Mouse (Mus musculus) ES-CJ7 (cell line): ENCODE data around the gene Pecr.
"Not testable (repeated sequence)": the region's sequence is repeated elsewhere in the genome, so short reads cannot be mapped to it uniquely, and the experiment has no call there.

Experiments used
- DNase-seq: peaks from one replicate; pipeline ENCODE4 v3.0.0; 2011; ENCODE audit warnings: low read depth, low spot score

Gene Pecr

GRCm38 (mm10) chr1:72288527-72289150 is 4.5 kb upstream of the Pecr start:
- no peak for DNase-seq

GRCm38 (mm10) chr1:72287893-72288292 is 3.8 kb upstream of the Pecr start:
- DNase-seq: no peak

- no peak for DNase-seq
Observed at GRCm38 (mm10) chr1:72286904-72287303, 2.8 kb upstream of the Pecr start.

GRCm38 (mm10) chr1:72284539-72284938 is 425 bp upstream of the Pecr start:
- DNase-seq: no peak

GRCm38 (mm10) chr1:72282604-72283003 is 1.5 kb downstream of the Pecr start:
- DNase-seq: no peak

GRCm38 (mm10) chr1:72278085-72278484 is 6.0 kb downstream of the Pecr start:
- DNase-seq: no peak

GRCm38 (mm10) chr1:72263099-72263498 is 21.0 kb downstream of the Pecr start:
- no peak for DNase-seq

GRCm38 (mm10) chr1:72256381-72257256 is 27.5 kb downstream of the Pecr start:
- DNase-seq: no peak

GRCm38 (mm10) chr1:72255854-72256175 is 28.3 kb downstream of the Pecr start:
- no peak for DNase-seq

- DNase-seq: peak; percentile 99
Observed at GRCm38 (mm10) chr1:72255062-72255853, 28.9 kb downstream of the Pecr start.

GRCm38 (mm10) chr1:72254545-72255061 is 29.5 kb downstream of the Pecr start:
- peak; percentile 98 for DNase-seq

GRCm38 (mm10) chr1:72253881-72254491 is 30.1 kb downstream of the Pecr start:
- peak; percentile 69 for DNase-seq

GRCm38 (mm10) chr1:72251806-72252205 is 32.3 kb downstream of the Pecr start:
- DNase-seq: no peak

GRCm38 (mm10) chr1:72248226-72248737 is 35.8 kb downstream of the Pecr start:
- DNase-seq: peak; percentile 59

- peak; percentile 95 for DNase-seq
Observed at GRCm38 (mm10) chr1:72244317-72245036, 39.6 kb downstream of the Pecr start.

GRCm38 (mm10) chr1:72243656-72244316 is 40.3 kb downstream of the Pecr start:
- peak; percentile 100 for DNase-seq

- DNase-seq: peak; percentile 97
Observed at GRCm38 (mm10) chr1:72242581-72243143, 41.5 kb downstream of the Pecr start.

- not testable (repeated sequence) for DNase-seq
Observed at GRCm38 (mm10) chr1:72239113-72239512, 45.0 kb downstream of the Pecr start.

GRCm38 (mm10) chr1:72238016-72238580 is 46.0 kb downstream of the Pecr start:
- peak; percentile 57 for DNase-seq
